Mouse (Mus musculus) bone marrow, adult 2 months (tissue): ENCODE results near the gene Gm12789. TPM values are rescaled to one million over a fixed set of nuclear protein-coding genes. Genes with fewer than 3 reads are reported as not detected.
"Not testable (repeated sequence)": the region's sequence is repeated elsewhere in the genome, so short reads cannot be mapped to it uniquely, and the experiment has no call there.

Source experiments
- H3K27ac ChIP-seq: fragments of 200-500 bp; 2 replicates; pipeline ENCODE4 v1.5.1; 2012; ENCODE audit warnings: low read depth, mild to moderate bottlenecking, control low read depth, inconsistent platforms, low read length; ENCODE audit not compliant: control insufficient read depth, poor library complexity, insufficient read depth
- H3K4me1 ChIP-seq: fragments of 200-500 bp; 2 replicates; pipeline ENCODE4 v1.6.1; 2011; ENCODE audit warnings: low read length; ENCODE audit not compliant: control insufficient read depth, insufficient read depth
- H3K4me3 ChIP-seq: fragments of 200-500 bp; replicated peaks from 2 replicates; pipeline ENCODE3; 2011; ENCODE audit warnings: mild to moderate bottlenecking, low read depth, low read length, control low read depth; ENCODE audit not compliant: control insufficient read depth
- CTCF ChIP-seq: fragments of 200-500 bp; IDR thresholded peaks from 2 replicates; pipeline ENCODE4 v1.5.1; 2011; ENCODE audit warnings: low read length, control low read depth; ENCODE audit not compliant: control insufficient read depth, insufficient read depth
- POLR2A ChIP-seq: fragments of 200-500 bp; IDR thresholded peaks from 2 replicates; pipeline ENCODE4 v1.6.1; 2011; ENCODE audit warnings: low read depth, mild to moderate bottlenecking, control low read depth, low read length, borderline replicate concordance; ENCODE audit not compliant: control insufficient read depth
- WGBS: fragments of 180-500 bp; shearing (Covaris S2); methylation state at CpG from one replicate; pipeline ENCODE4 v1.1.7; 2018; 5-methylcytosine and 5-hydroxymethylcytosine counted together
- polyA plus RNA-seq: library from polyadenylated mRNA; stranded (reverse); fragments of >200 nt; gene quantifications from 2 replicates; pipeline ENCODE4 v1.2.4, GENCODE M21; 2011; ENCODE audit warnings: low replicate concordance; ENCODE audit not compliant: missing spikeins, insufficient read depth, insufficient read length

Gene Gm12789
- not detected in 2 replicates for polyA plus RNA-seq

DNA sequence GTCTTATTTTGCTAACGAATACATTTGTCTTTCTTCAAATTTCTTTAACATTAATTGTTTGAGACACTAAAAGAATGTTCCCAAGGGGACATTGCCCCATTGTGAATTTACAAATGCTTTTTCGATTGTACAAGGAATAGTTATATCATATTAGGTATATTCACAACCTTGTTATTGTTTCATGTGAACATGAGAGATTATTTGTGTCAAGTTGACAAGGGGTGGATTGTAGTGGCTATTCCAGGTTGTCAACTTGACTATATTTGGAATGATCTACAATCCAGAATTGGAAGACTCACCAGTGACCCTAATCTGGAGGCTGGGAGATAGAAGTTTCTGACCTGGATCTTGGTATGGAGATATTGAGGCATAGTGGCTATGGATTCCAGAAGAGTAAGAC lies at the start of gene Gm12789:
Gm12789 (plus strand) TSS at position 301 of the 400 bp plus-strand sequence.
- H3K4me3 ChIP-seq, H3K27ac ChIP-seq, H3K4me1 ChIP-seq: not testable (repeated sequence)
- 71% methylated on average over 2 of the region's 2 CpGs for WGBS

GRCm38 (mm10) chr4:101940107-101940506 lies 46.3 kb upstream of the Gm12789 start, which contains the start of gene Gm12794:
TSS of gene Gm12794 (plus strand) at chr4:101940407.
- not testable (repeated sequence) for H3K4me3 ChIP-seq, H3K27ac ChIP-seq, H3K4me1 ChIP-seq
- WGBS: 61% methylated on average over 2 of the region's 2 CpGs

- not testable (repeated sequence) for H3K4me3 ChIP-seq, H3K27ac ChIP-seq, H3K4me1 ChIP-seq
- WGBS: 88% methylated on average over 1 of the region's 5 CpGs
Observed at GRCm38 (mm10) chr4:101980949-101981348, 5.5 kb upstream of the Gm12789 start, which contains the start of gene Gm12790. TSS of gene Gm12790 (minus strand) at chr4:101981049.

DNA sequence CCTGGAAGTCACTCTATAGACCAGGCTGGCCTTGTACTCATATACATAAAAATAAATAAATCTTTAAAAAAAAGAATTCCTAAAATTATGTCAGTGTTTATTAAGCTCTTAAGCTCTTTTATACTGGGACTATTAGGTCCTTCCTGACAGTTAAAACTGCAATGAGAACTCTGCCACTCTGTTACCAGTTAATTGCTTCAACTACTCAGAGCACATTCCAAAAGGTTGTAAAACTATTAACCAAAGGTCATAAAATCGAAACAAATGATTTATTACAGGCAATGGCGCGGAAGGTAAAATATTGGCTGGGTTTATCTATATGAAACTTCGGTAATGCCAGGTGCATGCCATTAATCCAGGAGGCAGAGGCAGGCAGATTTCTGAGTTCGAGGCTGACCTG lies 748 bp upstream of the Gm12789 start:
- Histone ChIP-seq H3K27ac (no peak overlapping the region), H3K4me3 (no peak overlapping the region), H3K4me1 (no peaks in the 10 kb centered on the region)
- TF ChIP-seq CTCF (no peak), POLR2A (no peak)
- 66% methylated on average over 5 of the region's 5 CpGs for WGBS

GRCm38 (mm10) chr4:101997426-101997825 lies 11.0 kb downstream of the Gm12789 start:
- WGBS: 80% methylated on average over 5 of the region's 5 CpGs
- H3K4me3 ChIP-seq: no peak overlapping the region
- no peak overlapping the region for H3K27ac ChIP-seq
- no peak for TF ChIP-seq POLR2A
- no peak for TF ChIP-seq CTCF
- H3K4me1 ChIP-seq: no peaks in the 10 kb centered on the region

DNA sequence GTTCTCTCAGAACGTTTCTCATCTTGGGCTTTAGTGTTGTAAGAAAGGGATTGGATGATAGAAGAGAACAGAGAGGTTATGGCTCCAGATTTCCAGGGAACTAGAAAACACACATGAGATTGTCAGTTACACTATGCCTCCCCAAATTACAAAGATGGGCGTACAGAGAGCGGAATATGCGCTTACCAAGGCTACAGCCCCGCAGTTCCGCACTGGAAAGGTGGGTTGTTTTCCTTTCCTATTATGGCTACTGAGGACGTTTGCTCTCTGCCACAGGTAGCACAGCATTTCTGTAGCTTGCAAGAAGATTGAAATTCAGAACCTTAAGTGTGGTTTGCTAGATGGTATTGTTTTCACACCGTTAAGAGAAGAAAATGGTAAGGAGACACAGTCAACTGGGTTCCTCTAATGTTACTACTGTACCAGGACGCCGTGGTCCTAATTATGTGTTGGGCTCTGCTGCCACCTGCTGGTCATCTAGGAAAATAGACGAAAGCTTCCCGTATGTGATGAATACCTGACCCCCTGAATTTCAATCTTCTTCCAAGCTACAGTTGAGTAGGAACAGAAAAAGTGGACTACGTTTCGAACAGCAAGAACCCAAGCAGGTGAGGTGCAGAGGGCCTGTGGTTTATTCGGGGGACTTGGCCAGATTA lies 12.0 kb downstream of the Gm12789 start:
- 37% methylated on average over 15 of the region's 15 CpGs for WGBS

DNA sequence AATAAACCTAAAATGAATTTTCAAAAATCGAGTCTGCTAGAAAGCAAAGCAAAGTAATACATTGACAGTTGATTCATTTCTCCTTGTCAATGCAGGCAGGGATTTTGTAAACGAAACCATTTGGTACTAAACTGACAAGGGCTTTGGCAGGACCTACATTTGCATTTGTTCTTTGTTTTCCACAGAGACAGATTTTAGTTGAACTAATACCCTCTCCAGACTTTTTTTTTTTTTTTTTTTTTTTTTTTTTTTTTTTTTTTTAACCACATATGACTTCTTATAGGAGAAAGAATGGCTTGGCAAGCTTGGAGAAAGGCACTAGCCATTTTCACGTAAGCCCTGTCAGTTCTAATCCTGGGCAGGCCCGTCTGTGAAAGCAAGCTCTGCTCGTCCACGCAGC lies 40.2 kb downstream of the Gm12789 start:
- Histone ChIP-seq H3K27ac (no peak overlapping the region), H3K4me3 (no peak overlapping the region), H3K4me1 (no peaks in the 10 kb centered on the region)
- 74% methylated on average over 6 of the region's 6 CpGs for WGBS
- TF ChIP-seq POLR2A (no peak), CTCF (no peak)

More for the DNA sequence above, 12.0 kb downstream of the Gm12789 start:
- H3K4me3 ChIP-seq: no peak overlapping the region
- TF ChIP-seq POLR2A (no peak), CTCF (peak; percentile 60)
- H3K4me1 ChIP-seq: no peaks in the 10 kb centered on the region
- no peak overlapping the region for H3K27ac ChIP-seq

Other genes with a start within 250 kb of the Gm12789 start
- not detected in 2 replicates for gene B020004J07Rik, start 142.6 kb upstream of the Gm12789 start, polyA plus RNA-seq
- gene C130073F10Rik, start 92.8 kb upstream of the Gm12789 start, polyA plus RNA-seq: not detected in 2 replicates
- not detected in 2 replicates for gene Gm12800, start 77.5 kb upstream of the Gm12789 start, polyA plus RNA-seq
- gene Gm12794, start 46.2 kb upstream of the Gm12789 start, polyA plus RNA-seq: not detected in 2 replicates
- gene Gm12790, start 5.6 kb upstream of the Gm12789 start, polyA plus RNA-seq: not detected in 2 replicates
- gene Pde4b, start 100.9 kb downstream of the Gm12789 start, polyA plus RNA-seq: 3.2 and 3.9 TPM in 2 replicates